Mouse (Mus musculus) heart, adult 18-20 months (tissue): ENCODE data around the gene Syne2. TPM values are rescaled to one million over a fixed set of nuclear protein-coding genes. Genes with fewer than 3 reads are reported as not detected.

Experiments used
- DNase-seq, 2 experiments: peaks; one replicate each; pipeline ENCODE4 v3.0.0; 2021 to 2022; ENCODE audit warnings: mixed read lengths in 1 of 2
- total RNA-seq, 2 experiments: library from RNA; stranded (reverse); gene quantifications; 2 replicates each; pipeline ENCODE4 v1.2.3; 2021

Gene Syne2
- total RNA-seq, 2 experiments from 2014 or later, result 26.7 to 31.4 TPM

DNA sequence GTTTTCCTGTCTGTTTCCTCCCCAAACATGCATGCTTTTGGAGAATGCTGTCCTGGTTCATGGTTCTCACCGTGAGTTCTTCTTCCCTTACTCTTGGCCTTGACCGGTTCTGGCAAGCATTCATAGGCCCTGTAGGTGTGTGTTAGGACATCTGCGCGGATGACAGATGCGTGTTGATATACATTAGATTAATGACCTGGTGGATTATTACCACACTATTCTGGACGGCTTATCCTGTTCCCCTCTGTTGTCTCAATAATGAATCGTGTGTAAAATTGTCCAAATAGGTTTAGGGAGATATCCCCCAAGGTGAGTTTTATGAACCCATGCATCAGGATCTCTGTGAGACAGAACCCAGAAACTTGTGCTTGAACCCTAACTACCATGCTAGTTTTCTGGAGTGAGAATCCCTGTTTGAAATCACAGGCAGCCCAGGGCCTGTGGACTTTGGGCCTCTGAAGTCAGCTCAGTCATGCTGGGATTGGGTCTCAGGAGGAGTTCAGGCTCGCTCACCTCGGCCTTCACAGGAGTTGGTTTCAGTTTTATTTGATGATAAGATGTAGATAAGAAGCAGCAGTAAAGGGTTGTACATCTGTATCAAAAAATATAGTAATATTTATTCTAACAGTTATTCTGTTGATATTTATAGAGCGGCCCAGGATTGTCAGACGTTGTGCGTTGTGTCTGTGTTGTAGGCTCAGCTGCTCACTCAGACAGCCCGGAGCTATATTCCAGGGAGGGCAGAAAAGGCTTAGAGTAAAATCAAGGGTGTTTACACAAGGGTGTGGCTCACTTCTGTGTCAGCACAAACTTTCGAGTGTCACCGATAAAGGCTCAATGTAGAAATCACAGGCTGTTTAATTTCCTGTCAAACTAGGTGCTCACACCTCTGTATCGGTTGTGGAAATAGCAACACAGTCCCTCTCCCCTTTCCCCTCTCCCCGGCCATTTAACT lies 48.8 kb downstream of the Syne2 start:
- no peak for DNase-seq

DNA sequence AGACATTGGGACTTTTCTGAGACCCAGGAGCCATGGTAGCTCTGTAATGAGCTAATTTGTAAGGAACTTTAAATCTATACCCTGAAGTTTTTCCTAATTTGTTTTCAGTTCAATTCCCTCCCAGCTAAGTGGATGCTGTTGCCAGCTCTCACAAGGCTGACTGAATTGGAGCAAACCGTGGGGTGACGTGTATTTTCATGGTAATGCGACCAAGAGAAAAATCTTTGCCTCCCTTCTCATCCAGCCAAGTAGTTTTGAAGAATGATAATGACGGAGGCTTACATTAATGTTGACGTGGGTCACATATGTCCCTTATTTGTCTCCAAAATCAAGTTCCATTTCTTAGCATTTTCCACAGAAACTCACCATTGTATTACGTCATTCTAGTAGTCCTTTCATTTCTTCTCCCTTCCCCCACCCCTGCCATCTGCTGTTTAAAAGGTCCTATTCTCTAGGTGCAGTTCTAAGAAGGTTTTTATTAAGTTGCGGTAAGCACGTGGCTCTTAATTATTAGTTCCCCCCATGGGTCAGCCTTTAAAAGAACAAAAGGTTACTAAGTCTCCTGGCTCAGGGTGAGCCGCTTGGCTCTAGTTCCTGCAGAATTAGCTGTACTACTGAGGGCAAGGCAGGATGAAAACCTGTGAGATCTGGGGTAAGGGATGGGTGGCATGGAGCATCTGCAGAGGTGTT lies 55.8 kb downstream of the Syne2 start:
- DNase-seq, result no peak

DNA sequence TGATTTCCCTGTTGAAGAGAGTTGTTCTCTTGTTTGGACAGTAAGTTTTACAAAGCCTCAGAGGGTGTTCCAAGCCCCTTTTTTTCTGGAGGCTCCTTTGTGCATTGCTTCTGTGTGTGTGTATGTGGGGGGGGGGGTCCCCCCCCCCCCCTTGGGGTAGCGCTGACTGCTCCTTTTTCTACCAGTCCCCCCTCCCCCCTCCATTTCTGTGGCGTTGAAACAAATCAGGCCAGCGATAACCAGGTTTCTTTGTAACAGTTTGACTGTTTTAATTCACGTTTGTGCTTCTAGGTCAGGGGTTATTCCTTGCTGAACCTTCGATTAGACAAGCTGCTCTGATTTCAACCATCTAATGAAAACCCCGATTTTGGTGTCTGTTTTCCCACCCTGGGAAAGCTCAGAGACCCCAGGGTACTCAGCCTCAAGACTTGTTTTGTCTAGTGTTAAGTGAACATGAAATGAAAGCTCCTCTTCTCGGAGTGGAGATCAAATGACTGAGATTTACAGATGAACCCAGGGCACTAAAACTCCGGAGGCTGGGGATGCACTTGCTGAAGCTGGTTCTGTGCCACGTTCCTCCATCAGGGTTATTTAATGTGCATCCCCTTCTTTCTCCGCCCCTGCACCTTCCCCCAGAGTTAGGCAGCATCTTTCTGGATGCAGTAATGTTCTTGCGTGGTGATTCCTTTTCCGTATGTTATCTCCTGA lies 56.5 kb downstream of the Syne2 start:
- no peak for DNase-seq

DNA sequence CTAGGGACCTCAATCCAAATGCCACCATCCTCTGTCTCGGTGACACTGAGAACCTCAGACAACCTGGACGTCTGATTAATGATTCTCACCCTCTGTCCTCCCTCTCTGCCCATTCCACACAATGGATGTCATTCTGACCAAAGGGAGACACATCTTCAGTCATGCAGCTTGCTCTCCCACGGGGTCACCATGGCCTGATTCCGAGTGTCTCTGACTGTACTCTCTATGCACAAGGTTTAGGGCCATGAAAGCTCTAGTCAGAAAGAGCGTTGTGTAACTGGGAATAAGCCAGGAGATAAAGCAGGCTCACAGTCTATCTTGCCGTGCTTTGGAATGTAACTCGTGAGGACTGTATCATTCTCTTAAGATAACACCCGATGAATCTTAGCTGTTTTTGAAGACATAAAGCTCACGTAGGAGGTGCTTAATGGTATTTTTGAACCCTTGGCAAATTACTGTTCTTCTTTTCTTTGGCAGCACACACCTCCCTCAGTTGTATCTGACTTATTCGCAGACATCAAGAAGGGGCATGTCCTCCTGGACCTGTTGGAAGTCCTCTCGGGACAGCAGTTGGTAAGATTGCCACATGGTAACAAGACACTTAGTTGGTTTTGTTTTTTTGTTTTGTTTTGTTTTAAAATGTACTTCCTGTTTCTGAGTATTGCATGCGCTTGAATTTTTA lies 61.8 kb downstream of the Syne2 start:
- DNase-seq, result peak in 1 of 2 experiments; percentile 22

DNA sequence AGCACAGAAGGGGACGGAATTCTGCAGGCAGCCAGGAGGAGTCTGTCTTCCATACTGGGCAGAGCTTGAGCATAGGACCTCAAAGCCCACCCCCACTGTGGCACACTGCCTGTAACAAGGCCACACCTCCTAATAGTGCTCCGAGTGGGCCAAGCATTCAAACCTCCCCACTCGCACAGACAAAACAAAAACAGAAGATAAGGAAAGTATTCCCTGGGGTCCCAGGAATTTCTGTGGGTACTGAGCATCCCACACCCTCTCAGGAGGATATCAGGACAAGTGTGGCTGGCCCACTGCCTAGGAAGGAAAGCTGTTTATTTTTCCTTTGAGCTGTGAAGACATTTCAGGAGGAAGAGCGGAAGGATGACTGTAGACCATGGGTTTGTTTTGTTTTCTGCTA lies 63.6 kb downstream of the Syne2 start:
- peak; percentile 26 to 47 for DNase-seq

DNA sequence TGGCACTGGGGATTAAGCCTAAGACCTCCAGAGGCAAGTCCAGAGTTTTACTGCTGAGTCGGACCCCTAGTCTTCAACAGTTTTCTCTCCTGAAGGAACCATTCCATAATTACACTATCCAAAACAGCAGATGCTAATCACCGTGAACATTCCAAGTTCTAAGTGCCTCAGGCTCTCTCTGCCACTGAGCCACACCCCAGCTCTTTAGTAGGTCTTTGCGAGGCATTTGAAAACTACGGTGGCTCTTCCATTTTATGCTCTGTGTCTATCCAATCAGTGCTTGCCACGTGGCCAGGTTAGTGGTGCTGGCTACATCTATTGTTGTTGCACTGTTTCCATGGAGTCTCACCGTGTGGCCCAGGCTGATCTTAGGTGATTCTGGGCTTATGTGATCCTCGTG lies 68.2 kb downstream of the Syne2 start:
- no peak for DNase-seq

DNA sequence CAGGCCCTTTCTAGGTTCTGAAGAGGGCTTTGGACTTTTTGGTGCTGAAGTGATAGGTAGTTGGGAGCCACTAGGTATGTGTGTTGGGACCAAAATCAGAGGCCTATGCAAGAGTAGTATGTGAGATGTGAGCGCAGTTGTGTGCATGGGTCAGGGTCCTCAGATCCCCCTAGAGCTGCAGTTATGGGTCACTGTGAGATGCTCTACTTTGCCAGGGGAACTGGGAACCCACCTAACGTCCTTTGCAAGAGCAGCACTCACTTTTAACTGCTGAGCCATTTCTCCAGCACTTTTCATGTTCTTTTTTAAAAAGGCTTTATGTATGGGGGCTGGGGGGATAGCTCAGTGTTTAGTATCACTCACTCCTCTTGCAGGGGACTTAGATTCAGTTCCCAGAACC lies 69.0 kb downstream of the Syne2 start:
- no peak for DNase-seq

DNA sequence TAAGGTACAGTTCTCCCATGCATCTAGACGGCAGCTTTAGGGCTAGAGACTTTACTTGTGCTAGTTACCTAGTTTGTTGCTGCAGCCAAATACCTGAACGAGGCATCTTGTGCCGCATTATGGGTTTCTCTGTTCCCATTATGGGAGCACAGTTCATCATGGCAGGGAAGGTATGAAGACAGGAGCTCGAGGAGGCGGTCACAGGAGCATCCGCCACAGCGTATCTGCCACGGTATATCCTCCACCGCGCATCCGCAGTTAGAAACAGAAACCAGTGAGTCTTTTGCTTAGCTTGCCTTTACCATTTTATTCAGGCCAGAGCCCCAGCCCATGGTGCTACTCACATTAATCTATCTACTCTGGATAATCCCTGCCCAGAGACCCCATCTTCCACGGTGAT lies 70.8 kb downstream of the Syne2 start:
- no peak for DNase-seq

DNA sequence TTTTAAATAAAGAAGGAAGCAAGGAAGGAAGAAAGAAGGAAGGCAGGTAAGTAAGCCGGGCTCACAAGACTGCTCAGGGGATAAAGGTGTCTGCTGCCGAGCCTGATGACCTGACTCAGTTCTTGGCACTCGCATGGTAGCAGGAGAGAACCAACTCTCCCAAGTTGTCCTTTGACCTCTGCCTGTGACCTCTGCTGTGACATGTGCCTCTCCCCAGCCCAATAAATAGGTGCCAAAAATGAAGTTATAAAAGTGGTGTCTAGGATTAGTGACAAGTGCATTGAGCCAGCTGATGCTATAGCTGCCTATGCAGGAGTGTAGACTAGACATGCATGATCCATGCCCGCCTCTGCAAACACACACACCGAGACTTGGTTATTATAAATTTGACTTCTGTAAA lies 73.3 kb downstream of the Syne2 start:
- DNase-seq, result no peak

DNA sequence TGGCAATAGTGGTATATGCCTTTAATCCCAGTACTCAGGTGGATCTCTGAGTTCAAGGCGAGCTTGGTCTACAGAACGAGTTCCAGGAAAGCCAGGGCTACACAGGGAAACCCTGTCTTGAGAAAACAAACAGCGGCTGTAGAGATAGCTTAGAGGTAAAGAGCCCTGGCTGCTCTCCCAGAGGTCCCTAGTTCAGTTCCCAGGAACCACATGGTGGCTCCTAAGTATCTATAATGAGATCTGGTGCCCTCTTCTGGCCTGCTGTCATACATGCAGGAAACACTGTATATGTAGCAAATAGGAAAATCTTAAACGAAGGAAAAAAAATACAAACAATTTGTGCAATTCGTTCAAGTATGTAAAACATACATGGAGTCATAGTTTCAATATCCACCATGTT lies 75.5 kb downstream of the Syne2 start:
- DNase-seq, result peak in 1 of 2 experiments; percentile 36

DNA sequence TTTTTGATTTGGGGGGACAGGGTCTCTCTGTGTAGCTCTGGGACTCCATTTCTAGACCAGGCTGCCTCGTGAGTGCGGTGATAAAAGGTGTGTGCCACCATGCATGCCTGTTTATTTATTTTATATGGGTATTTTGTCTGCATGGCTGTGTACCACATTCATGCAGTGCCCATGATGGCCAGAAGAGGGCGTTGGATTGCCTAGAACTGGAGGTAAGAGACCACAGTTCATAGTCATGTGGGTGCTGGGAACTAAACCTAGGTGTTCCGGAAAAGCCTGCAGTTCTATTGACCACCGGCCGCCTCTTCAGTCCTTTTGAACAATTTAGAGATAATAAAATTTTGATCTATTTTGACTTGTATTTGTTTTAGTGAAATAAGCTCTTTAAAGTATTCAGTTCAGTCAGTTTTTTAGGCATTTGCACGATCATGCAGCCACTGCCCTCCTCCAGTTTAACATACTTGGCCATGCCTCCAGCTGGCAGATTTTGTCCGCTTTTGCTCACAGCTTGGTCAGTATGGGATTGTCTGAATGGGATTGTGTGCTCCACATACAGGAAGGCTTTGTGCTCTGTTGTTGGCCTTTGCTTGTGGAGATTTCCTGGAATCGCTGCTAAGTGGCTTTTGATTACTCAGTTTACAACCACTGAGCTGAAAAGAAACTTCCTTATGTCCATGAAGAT lies 76.5 kb downstream of the Syne2 start:
- no peak for DNase-seq

DNA sequence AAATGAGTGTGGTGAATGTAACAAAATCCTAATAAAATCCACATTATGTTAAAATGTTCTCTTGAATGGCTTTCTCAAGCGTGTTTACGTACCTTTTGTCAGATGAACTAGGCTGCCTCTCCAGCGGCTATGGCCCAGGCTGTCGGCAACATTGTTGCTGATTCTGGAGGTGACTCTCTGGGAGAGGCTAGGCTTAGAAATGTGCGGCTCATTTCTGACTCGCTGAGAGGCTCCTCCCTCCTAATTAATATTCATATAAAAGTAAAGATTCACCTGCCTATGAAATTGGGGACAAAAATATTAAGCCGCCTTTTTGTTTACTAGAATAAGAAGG lies 77.0 kb downstream of the Syne2 start:
- no peak for DNase-seq

DNA sequence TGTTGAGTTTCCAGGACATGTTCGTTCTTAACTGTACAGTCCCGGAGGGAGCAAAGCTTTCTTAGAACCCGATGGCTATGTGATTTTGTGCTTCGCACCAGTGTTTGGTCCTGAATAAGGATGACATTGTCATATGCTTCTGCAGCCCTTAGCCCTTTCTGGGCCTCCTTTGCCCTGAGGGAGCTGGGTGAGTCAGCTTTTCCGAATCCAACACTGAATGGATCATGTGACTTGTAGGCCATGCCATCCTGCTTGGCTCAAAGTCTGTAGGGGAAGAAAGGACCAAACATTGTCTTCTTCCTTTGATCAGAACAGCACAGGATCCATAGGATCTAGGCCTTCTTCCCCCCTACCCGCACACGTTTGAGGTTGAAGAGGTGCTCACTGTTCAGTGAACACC lies 79.9 kb downstream of the Syne2 start:
- no peak for DNase-seq

DNA sequence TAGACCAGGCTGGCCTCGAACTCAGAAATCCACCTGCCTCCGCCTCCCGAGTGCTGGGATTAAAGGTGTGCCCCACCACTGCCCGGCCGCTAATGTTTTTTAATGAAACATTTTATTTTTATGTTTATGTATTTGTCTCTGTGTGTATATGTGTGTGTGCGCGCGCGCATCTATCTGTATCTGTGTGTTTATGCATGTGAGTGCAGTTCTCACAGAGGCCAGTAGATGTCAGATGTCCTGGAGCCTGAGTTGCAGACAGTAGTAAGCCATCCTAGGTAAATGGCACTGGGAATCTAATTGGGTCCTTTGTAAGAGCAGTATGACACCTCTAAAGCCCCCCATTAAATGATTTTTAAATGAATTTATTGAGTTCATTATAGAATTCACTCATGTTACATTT lies 83.8 kb downstream of the Syne2 start:
- no peak for DNase-seq

DNA sequence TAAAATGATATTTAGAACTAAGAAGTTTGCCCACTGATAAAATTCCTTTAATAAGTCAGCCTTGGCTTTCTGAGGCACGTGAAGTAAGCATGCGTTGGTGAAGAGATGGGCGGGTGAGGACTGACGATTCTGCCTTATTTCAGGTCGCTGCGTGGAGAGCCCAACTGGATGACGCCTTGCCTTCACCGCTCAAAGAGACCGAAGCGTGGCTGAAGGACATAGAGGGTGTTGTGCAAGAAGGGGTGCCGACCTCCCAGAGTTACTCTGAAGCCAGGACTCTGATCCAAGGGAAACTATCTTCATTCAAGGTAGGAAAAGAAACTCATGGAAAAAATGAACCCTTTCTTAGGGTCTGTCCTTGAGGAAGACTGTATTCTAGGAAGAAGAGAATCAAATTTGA lies 86.1 kb downstream of the Syne2 start:
- DNase-seq, result no peak

DNA sequence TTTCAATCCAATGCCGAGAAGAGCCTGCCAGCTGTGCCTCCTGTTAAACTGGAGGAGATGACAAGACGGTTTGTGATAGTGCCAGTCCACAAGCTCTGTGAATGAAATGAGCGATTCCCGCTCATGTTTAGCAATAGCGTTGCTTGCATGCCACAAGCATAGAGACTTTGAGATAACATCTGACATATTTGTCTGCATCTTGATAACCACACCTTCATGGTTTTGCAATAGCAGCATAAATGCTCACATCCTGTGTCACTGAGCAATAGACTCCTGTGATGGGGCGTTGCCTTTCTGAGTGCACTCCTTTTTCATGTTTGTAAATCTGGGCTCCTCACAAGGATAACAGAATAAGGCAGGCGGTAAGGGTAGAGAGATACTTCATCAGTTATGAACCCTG lies 87.4 kb downstream of the Syne2 start:
- no peak for DNase-seq

DNA sequence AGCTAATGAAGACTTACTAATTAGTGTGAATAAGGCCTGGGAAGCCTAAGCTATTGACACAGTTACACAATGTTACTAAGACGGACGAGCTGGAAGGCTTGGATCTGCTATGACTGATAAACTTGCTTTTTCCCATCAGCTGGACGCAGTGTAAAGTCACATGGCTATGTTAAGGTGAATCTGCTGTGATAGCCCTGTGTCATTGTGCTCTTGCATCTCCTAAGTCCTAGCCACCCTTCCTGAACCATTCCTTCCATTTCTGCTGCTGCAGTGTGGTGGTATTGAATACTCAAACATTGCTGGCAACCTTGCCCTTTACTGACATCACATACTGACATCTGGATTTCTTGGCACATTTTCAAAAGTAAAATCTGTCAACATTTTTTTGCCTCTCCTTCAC lies 90.5 kb downstream of the Syne2 start:
- DNase-seq, result no peak

DNA sequence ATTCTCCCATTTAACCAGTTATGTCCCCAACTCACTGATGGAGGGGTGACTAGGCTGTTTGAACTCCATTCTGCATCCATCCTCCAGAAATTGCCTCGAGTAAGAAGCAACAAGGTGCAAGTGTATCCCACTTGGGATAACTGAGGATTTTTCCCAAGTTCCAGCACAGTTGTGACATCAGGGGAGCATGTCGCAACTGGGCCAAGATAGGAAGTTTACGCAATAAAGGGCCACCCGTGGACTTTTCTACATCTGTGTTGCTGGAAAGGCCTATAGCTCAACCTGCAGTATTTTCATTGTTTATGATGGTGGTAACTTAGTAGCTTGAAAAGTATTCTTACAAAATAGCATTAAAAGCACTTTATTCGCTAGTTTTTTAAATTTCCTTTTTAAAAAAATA lies 97.8 kb downstream of the Syne2 start:
- DNase-seq, result no peak

DNA sequence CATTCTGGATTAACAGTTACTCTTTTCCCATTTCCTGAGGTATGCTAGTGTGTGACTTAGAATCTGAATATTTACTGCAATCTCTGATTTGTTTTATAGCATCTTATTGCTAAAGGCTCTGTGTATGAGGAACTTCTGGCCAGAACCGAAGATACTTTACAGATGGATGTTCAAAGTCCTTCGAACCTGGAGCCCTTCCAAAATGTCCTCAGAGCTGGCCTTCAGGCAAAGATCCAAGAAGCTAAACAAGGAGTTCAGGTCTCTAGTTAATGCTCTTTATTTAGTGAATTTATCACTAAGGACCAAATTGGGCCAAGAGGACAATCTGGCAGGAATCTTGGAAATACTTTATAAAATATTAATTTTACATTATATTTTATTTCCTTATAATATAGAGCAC lies 100.5 kb downstream of the Syne2 start:
- DNase-seq, result no peak

DNA sequence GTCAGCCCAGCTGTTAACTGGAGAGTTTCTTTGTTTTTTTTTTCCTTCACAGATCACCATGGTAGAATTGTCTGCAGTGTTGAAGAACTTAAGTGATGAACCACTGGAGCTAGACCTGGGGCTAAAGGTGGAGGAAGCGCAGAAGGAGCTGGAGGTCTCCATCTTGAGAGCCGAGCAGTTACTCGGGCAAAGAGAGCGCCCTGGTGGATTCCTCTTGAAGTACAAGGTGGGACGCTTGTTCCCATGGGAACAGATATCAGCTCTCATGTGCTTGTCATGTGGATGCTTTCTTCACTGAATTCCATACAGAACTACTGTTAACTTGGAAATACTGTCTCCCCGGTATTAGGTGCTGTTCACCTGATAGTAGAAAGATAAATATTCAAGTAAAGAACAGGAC lies 101.0 kb downstream of the Syne2 start:
- peak in 1 of 2 experiments; percentile 38 for DNase-seq

DNA sequence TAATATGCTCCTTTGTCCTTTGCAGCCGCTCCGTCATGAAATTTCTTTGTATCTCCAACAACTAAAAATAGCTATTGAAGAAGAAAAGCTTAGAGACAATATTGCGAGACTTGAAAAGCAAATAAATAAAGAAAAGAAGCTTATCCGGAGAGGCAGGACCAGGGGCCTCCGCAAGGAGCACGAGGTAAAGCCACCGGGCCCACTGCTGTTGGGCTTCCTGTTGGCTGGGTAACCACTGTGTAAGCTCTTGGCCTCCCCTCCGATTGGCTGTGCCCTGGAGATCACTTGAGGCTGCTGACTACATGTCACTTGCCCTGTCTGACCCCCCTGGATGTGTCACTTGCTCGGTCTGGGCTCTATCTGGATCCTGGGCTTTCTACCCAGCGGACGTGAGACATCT lies 105.0 kb downstream of the Syne2 start:
- no peak for DNase-seq

DNA sequence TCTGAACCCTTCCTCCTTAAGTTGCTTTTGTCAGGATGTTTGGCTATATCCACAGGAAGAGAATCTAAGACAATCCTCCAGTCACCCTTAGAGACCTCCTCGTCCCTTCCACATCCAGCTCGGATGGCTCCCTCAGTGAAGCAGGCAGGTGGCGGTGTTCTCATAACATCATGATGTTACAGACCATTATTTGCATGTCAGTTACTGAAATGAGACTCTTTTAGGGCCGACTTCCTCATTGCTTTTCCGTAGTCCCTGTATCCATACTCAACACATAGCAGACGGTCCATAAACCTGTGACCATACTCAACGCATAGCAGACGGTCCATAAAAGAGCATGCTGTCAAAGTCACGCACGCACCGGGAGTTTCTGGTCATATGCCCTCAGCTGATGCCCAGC lies 106.9 kb downstream of the Syne2 start:
- DNase-seq, result no peak
